Mouse (Mus musculus) liver, embryonic 14.5 days (tissue): Measurements from ENCODE around the gene Wdr24.

Source experiments
- CTCF ChIP-seq: IDR thresholded peaks from 2 replicates; pipeline ENCODE4 v1.5.1; 2016; ENCODE audit warnings: antibody characterized with exemption, low read depth, control low read depth
- EP300 ChIP-seq: IDR thresholded peaks from 2 replicates; pipeline ENCODE4 v1.6.1; 2016; ENCODE audit warnings: antibody characterized with exemption, low read depth

DNA sequence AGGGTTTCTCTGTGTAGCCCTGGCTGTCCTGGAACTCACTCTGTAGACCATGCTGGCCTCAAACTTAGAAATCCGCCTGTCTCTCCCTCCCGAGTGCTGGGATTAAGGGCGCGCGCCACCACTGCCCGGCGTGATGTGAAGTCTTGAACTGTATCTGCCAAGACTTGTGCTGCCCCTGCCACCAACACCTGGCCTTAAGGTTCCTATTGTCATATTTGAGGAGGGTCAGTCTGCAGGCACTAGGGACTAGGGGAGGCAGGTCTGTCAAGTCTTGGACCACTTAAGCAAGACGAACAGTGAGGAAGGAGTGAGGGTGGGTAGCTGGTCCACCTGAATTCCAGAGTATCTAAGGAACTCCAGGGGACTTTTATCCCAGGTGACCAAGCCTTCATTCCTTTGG is 46.1 kb downstream of the Wdr24 start:
- TF ChIP-seq EP300 (no peak), CTCF (no peak)
